ENCODE assay signal across 8 mouse cellular contexts in genomic region chr7:99365069-99365468, GRCm38 (mm10). TPM values are rescaled to one million over a fixed set of nuclear protein-coding genes. Genes with fewer than 3 reads are reported as not detected.
A peak's percentile ranks its signal among the peaks of the same experiment; 100 is the strongest.
DNase-seq lines count a peak whose midpoint lies in the region; ATAC-seq and TF ChIP-seq lines count a peak whose summit lies in the region.

No protein-coding gene starts in this region.

- WGBS in kidney, postnatal 0 days: under 1% methylated on average over 5 of the region's 5 CpGs

- no peak overlapping the region for H3K27ac ChIP-seq in kidney, postnatal 0 days

- no peak overlapping the region for H3K4me3 ChIP-seq in kidney, postnatal 0 days (replicated peaks; ENCODE audit: low read depth, low read length)

- H3K9ac ChIP-seq in kidney, postnatal 0 days (ENCODE audit: low read depth, low read length): no peak overlapping the region

- no peaks in the 10 kb centered on the region for H3K36me3 ChIP-seq in kidney, postnatal 0 days (ENCODE audit: insufficient read depth, low read length)

- H3K27me3 ChIP-seq in kidney, postnatal 0 days (ENCODE audit: insufficient read depth, low read length): no peaks in the 10 kb centered on the region

- H3K4me2 ChIP-seq in kidney, postnatal 0 days (ENCODE audit: low read length): no peak overlapping the region

- ATAC-seq in frontal cortex, adult (ENCODE audit: low TSS enrichment): peak; percentile 51; the same call in 1 of the 2 replicates
- ATAC-seq in kidney, postnatal 0 days (replicated peaks; ENCODE audit: low FRiP score, low read depth): no peak

- H3K9me3 ChIP-seq in kidney, postnatal 0 days (replicated peaks; ENCODE audit: low read length): no peaks in the 10 kb centered on the region

- H3K4me1 ChIP-seq in kidney, postnatal 0 days (replicated peaks; ENCODE audit: insufficient read depth, low read length): peaks cover 8% of the 10 kb centered on the region; the same call in 1 of the 2 replicates

- TF ChIP-seq CTCF in kidney, postnatal 0 days (IDR thresholded peaks at IDR 0.05; ENCODE audit: low read depth): peak; percentile 99

- DNase-seq in urinary bladder, postnatal 14 days (ENCODE audit: low spot score): peak; percentile 74
- DNase-seq in urinary bladder, postnatal 10 days (ENCODE audit: low spot score): no peak
- peak; percentile 66 to 72 for DNase-seq in cerebellum, adult 18-20 months
- peak; percentile 94 for DNase-seq in kidney, postnatal 0 days (ENCODE audit: low spot score)
- peak; percentile 89 for DNase-seq in lung, postnatal 10 days
- peak; percentile 68 for DNase-seq in retina, adult 2 months (ENCODE audit: low read depth, low spot score)
- no peak for DNase-seq in c-Kit-positive CD71-positive TER-119-positive erythroid progenitor cells, embryonic 14.5 days (ENCODE audit: low spot score)

RNA-seq across cellular contexts. Expression of gene Serpinh1, which starts 12.0 kb away (rescaled TPM):
- polyA plus RNA-seq in kidney, postnatal 0 days (2015; fragmentation: Nextera tagmentation; extraction: Ambion mirVana): 819 and 983 TPM in 2 replicates

RNA-seq across cellular contexts. Expression of gene Gdpd5, which starts 16.1 kb away (rescaled TPM):
- 11.8 and 13.5 TPM in 2 replicates for polyA plus RNA-seq in kidney, postnatal 0 days (2015; fragmentation: Nextera tagmentation; extraction: Ambion mirVana)

Comparison
In these comparisons a context has a peak if more than half of its experiments do, and no peak if none do; other contexts are left out.
1. DNase-seq: peak in urinary bladder, postnatal 14 days (single experiment), cerebellum, adult 18-20 months (2 of 2), kidney, postnatal 0 days (single experiment), lung, postnatal 10 days (single experiment) and retina, adult 2 months (single experiment); none in urinary bladder, postnatal 10 days (single experiment) and c-Kit-positive CD71-positive TER-119-positive erythroid progenitor cells, embryonic 14.5 days (single experiment).